Mouse (Mus musculus): ENCODE results near the gene Lnpep.

GRCm38 (mm10) chr17:17496730-17497129, 128.1 kb downstream of the Lnpep start:
- TF ChIP-seq FLI1 (IDR thresholded peaks at IDR 0.05; ENCODE audit: low read length) = no peak
- TF ChIP-seq GATA1 (IDR thresholded peaks at IDR 0.05; ENCODE audit: borderline replicate concordance, low read length) = no peak

All from megakaryocyte, embryonic 14.5 days (primary cell).